Mouse (Mus musculus) neural tube, embryonic 11.5 days (tissue): Measurements from ENCODE around the gene Rplp0. TPM values are rescaled to one million over a fixed set of nuclear protein-coding genes. Genes with fewer than 3 reads are reported as not detected.

ENCODE experiments used
- ATAC-seq: fragments of 200-750 bp; cut with Nextera tagmentation; 2 replicates; pipeline ENCODE4 v1.8.0; 2017; ENCODE audit warnings: moderate number of reproducible peaks, mild to moderate bottlenecking, moderate TSS enrichment, moderate library complexity; ENCODE audit not compliant: insufficient read depth, low FRiP score, low TSS enrichment
- DNase-seq: peaks from one replicate; pipeline ENCODE4 v3.0.0-alpha.2; 2015; ENCODE audit warnings: low spot score
- H3K27ac ChIP-seq: fragments of 300-500 bp; sonication (generic); 2 replicates; pipeline ENCODE4 v1.5.1; 2014; ENCODE audit warnings: low read depth, mild to moderate bottlenecking, low read length
- H3K27me3 ChIP-seq: fragments of 300-500 bp; sonication (generic); 2 replicates; pipeline ENCODE4 v1.6.1; 2014; ENCODE audit warnings: mild to moderate bottlenecking, low read length, mixed read lengths; ENCODE audit not compliant: control insufficient read depth, insufficient read depth
- H3K36me3 ChIP-seq: fragments of 300-500 bp; sonication (generic); 2 replicates; pipeline ENCODE4 v1.6.1; 2014; ENCODE audit warnings: mild to moderate bottlenecking, low read length, moderate library complexity, mixed read lengths; ENCODE audit not compliant: control insufficient read depth, insufficient read depth
- H3K4me1 ChIP-seq: fragments of 300-500 bp; sonication (generic); 2 replicates; pipeline ENCODE4 v1.6.1; 2014; ENCODE audit warnings: low read length, mixed read lengths; ENCODE audit not compliant: control insufficient read depth, insufficient read depth
- H3K4me2 ChIP-seq: fragments of 300-500 bp; sonication (generic); 2 replicates; pipeline ENCODE4 v1.6.1; 2014; ENCODE audit warnings: low read depth, mild to moderate bottlenecking, moderate library complexity
- H3K4me3 ChIP-seq: fragments of 300-500 bp; sonication (generic); 2 replicates; pipeline ENCODE4 v1.5.1; 2014; ENCODE audit warnings: low read depth, low read length
- H3K9ac ChIP-seq: fragments of 300-500 bp; sonication (generic); 2 replicates; pipeline ENCODE4 v1.6.1; 2014; ENCODE audit warnings: mild to moderate bottlenecking, low read length
- H3K9me3 ChIP-seq: fragments of 300-500 bp; sonication (generic); 2 replicates; pipeline ENCODE4 v1.6.1; 2016; ENCODE audit warnings: low read length; ENCODE audit not compliant: control insufficient read depth
- WGBS: fragments of 180-500 bp; shearing (Covaris S2); extraction: QIAGEN DNeasy Blood & Tissue Kit; methylation state at CpG from one replicate; pipeline ENCODE4 v1.1.7; 2014; 5-methylcytosine and 5-hydroxymethylcytosine counted together
- polyA plus RNA-seq: library from polyadenylated mRNA; unstranded; fragments of >200 nt; fragmentation: Nextera tagmentation; extraction: Ambion mirVana; gene quantifications from 2 replicates; pipeline ENCODE4 v1.2.1, GENCODE M21; 2014

Gene Rplp0
- polyA plus RNA-seq, 1 experiment from 2014 or later = 1,266 TPM

DNA sequence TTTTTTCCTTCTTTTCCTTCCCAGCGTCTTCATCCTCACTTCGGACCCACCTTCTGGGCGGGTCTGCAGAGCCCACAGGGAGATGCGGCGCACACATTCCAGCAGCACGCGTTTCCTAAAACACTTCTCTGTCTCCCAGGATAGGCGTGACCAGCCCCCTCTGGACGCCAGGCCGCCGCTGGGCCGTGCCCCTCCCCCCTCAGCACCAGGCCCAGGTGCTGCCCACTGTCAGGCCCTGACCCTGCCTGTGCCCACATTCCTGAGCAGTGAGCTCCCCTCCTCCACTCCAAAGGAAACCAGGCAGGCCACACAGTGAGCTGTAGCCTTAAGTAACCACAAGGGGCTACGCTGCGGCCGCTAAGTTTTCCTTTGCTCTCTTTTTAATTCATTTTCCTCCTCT, 35.3 kb upstream of the Rplp0 start:
- peak overlapping the region; percentile 14; the same call in 1 of the 2 replicates for H3K4me2 ChIP-seq
- H3K9me3 ChIP-seq = no peaks in the 10 kb centered on the region
- 0 out of 2 replicates have a peak overlapping the region, but pooled peaks have one; percentile 2 for H3K4me3 ChIP-seq
- H3K36me3 ChIP-seq = no peaks in the 10 kb centered on the region
- 0 out of 2 replicates have a peak overlapping the region, but pooled peaks have one; percentile 34 for H3K27ac ChIP-seq
- 5% methylated on average over 15 of the region's 15 CpGs for WGBS
- no peak for ATAC-seq
- H3K4me1 ChIP-seq = peaks cover 18% of the 10 kb centered on the region
- no peaks in the 10 kb centered on the region for H3K27me3 ChIP-seq
- DNase-seq = no peak
- H3K9ac ChIP-seq = peak overlapping the region; percentile 10; the same call in 1 of the 2 replicates

GRCm38 (mm10) chr5:115524471-115524870, 34.8 kb upstream of the Rplp0 start:
- H3K4me3 ChIP-seq = no peak overlapping the region
- ATAC-seq (no peak), DNase-seq (no peak)
- peaks cover 19% of the 10 kb centered on the region for H3K4me1 ChIP-seq
- 0 out of 2 replicates have a peak overlapping the region, but pooled peaks have one; percentile 34 for H3K27ac ChIP-seq
- no peaks in the 10 kb centered on the region for H3K36me3 ChIP-seq
- H3K9ac ChIP-seq = no peak overlapping the region
- H3K9me3 ChIP-seq = no peaks in the 10 kb centered on the region
- no peak overlapping the region for H3K4me2 ChIP-seq
- H3K27me3 ChIP-seq = no peaks in the 10 kb centered on the region
- 41% methylated on average over 12 of the region's 12 CpGs for WGBS

GRCm38 (mm10) chr5:115525416-115525815, 33.9 kb upstream of the Rplp0 start:
- no peak overlapping the region for H3K4me2 ChIP-seq
- H3K4me3 ChIP-seq = no peak overlapping the region
- ATAC-seq (no peak), DNase-seq (no peak)
- H3K27ac ChIP-seq = no peak overlapping the region
- H3K27me3 ChIP-seq = no peaks in the 10 kb centered on the region
- no peaks in the 10 kb centered on the region for H3K36me3 ChIP-seq
- peaks cover 28% of the 10 kb centered on the region for H3K4me1 ChIP-seq
- no peaks in the 10 kb centered on the region for H3K9me3 ChIP-seq
- H3K9ac ChIP-seq = no peak overlapping the region
- WGBS = 95% methylated on average over 4 of the region's 4 CpGs

DNA sequence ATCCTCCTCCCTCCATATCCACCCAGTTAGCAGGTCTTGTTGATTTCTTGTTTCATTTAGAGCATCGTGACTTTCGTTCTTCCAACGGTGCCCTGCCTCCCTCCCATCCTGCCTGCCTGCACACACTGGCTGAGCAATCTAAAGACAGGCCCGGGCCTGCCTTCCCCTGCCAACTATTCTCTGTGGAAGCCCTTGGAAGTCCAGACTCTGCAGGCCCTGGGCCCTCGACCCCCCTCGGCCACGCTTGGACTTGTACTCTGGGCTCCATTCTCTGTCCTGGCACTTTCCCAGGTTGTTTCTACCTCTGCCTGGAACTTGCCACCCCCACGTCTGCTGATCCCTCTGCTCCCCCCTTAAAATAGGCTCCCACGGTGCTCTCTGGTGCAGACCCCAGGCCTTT, 33.3 kb upstream of the Rplp0 start:
- Histone ChIP-seq H3K4me2 (no peak overlapping the region), H3K36me3 (no peaks in the 10 kb centered on the region), H3K4me3 (no peak overlapping the region), H3K27ac (no peak overlapping the region), H3K4me1 (peaks cover 32% of the 10 kb centered on the region), H3K9me3 (no peaks in the 10 kb centered on the region), H3K27me3 (no peaks in the 10 kb centered on the region), H3K9ac (no peak overlapping the region)
- no peak for ATAC-seq
- DNase-seq = no peak
- WGBS = 84% methylated on average over 9 of the region's 9 CpGs

GRCm38 (mm10) chr5:115526456-115527202, 32.6 kb upstream of the Rplp0 start:
- Histone ChIP-seq H3K36me3 (no peaks in the 10 kb centered on the region), H3K4me1 (peaks cover 34% of the 10 kb centered on the region), H3K9ac (no peak overlapping the region), H3K27ac (no peak overlapping the region), H3K27me3 (no peaks in the 10 kb centered on the region), H3K9me3 (no peaks in the 10 kb centered on the region), H3K4me3 (no peak overlapping the region), H3K4me2 (no peak overlapping the region)
- DNase-seq (no peak), ATAC-seq (no peak)
- 86% methylated on average over 17 of the region's 17 CpGs for WGBS

- DNase-seq (no peak), ATAC-seq (no peak)
- Histone ChIP-seq H3K9ac (no peak overlapping the region), H3K36me3 (no peaks in the 10 kb centered on the region), H3K27me3 (no peaks in the 10 kb centered on the region), H3K4me3 (no peak overlapping the region), H3K4me1 (peaks cover 32% of the 10 kb centered on the region), H3K4me2 (no peak overlapping the region), H3K9me3 (no peaks in the 10 kb centered on the region), H3K27ac (no peak overlapping the region)
- 86% methylated on average over 5 of the region's 5 CpGs for WGBS
These were observed 31.1 kb upstream of the Rplp0 start for GRCm38 (mm10) chr5:115528128-115528527.

DNA sequence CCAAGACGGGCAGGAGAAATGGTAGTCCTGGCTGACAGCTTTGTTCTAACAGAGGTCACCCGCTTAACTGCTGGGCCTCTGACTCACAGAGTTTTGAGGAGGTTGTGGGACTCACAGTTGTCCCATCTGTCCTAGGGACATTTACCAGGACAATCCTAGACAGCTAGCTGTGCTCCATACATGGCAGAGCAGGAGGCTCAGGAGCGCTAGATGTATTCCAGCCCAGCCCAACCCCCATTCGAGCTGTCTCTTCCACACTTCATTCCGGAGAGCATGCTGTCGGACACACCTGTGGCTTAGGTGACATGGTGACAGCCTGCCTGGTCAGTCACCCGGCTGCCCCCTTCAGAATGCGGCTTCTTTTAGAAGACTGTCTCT, 29.9 kb upstream of the Rplp0 start:
- H3K27me3 ChIP-seq = no peaks in the 10 kb centered on the region
- DNase-seq = no peak
- peaks cover 25% of the 10 kb centered on the region for H3K4me1 ChIP-seq
- H3K9ac ChIP-seq = no peak overlapping the region
- no peaks in the 10 kb centered on the region for H3K9me3 ChIP-seq
- no peaks in the 10 kb centered on the region for H3K36me3 ChIP-seq
- no peak overlapping the region for H3K4me3 ChIP-seq
- WGBS = 67% methylated on average over 8 of the region's 8 CpGs
- no peak overlapping the region for H3K27ac ChIP-seq
- ATAC-seq = no peak
- H3K4me2 ChIP-seq = no peak overlapping the region

DNA sequence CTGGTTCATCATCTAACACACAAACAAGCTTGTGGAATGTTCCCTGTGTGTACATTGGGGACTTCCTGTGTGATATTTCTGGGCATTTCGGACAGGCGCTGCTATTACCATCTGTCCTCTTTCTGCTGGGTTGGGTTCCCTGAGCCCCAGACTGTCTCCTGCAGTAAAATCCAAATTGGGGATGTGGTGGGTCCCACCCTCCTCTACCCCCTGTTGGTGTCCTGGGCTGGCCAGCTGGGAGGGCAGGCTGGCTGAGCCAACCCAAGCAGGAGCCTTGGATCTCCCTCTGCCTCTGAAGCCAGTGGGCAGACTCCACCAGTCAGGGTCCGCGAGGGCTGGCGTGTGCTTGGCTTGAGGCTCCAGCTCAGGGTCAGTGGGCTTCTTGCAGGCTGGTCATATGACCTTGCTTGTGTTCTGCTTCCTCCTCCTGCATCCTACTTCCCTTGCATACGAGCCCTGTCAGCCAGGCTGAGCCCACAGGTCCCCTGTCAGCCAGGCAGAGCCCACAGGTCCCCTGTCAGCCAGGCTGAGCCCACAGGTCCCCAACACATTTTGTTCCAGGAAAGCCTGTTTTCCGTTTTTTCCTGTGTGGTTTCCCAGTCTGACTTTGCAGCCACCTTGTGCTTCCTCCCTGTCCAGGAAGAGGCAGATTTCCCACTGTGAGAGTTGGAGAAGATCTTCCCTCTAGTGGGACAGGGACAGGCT, 29.4 kb upstream of the Rplp0 start:
- no peak overlapping the region for H3K4me3 ChIP-seq
- H3K9me3 ChIP-seq = no peaks in the 10 kb centered on the region
- H3K4me1 ChIP-seq = peaks cover 26% of the 10 kb centered on the region
- ATAC-seq = no peak
- no peak overlapping the region for H3K4me2 ChIP-seq
- H3K27ac ChIP-seq = 0 out of 2 replicates have a peak overlapping the region, but pooled peaks have one; percentile 7
- no peaks in the 10 kb centered on the region for H3K36me3 ChIP-seq
- WGBS = 67% methylated on average over 7 of the region's 7 CpGs
- H3K27me3 ChIP-seq = no peaks in the 10 kb centered on the region
- DNase-seq = no peak
- H3K9ac ChIP-seq = no peak overlapping the region; the same call in 1 of the 2 replicates

- ATAC-seq (no peak), DNase-seq (no peak)
- no peak overlapping the region for H3K27ac ChIP-seq
- no peak overlapping the region for H3K4me3 ChIP-seq
- H3K27me3 ChIP-seq = no peaks in the 10 kb centered on the region
- WGBS = 68% methylated on average over 8 of the region's 8 CpGs
- H3K36me3 ChIP-seq = no peaks in the 10 kb centered on the region
- no peaks in the 10 kb centered on the region for H3K9me3 ChIP-seq
- no peak overlapping the region for H3K4me2 ChIP-seq
- H3K4me1 ChIP-seq = peaks cover 29% of the 10 kb centered on the region
- H3K9ac ChIP-seq = no peak overlapping the region
These were observed 28.8 kb upstream of the Rplp0 start for GRCm38 (mm10) chr5:115530447-115530809.
